Mouse (Mus musculus) spleen, postnatal 0 days (tissue): ENCODE data around the gene Abcb9. TPM values are rescaled to one million over a fixed set of nuclear protein-coding genes. Genes with fewer than 3 reads are reported as not detected.

Source experiments
- polyA plus RNA-seq: library from polyadenylated mRNA; unstranded; fragments of >200 nt; fragmentation: Nextera tagmentation; extraction: Ambion mirVana; gene quantifications from 2 replicates; pipeline ENCODE4 v1.2.1, GENCODE M21; 2015

Gene Abcb9
- polyA plus RNA-seq, result 10.5 and 11.2 TPM in 2 replicates

DNA sequence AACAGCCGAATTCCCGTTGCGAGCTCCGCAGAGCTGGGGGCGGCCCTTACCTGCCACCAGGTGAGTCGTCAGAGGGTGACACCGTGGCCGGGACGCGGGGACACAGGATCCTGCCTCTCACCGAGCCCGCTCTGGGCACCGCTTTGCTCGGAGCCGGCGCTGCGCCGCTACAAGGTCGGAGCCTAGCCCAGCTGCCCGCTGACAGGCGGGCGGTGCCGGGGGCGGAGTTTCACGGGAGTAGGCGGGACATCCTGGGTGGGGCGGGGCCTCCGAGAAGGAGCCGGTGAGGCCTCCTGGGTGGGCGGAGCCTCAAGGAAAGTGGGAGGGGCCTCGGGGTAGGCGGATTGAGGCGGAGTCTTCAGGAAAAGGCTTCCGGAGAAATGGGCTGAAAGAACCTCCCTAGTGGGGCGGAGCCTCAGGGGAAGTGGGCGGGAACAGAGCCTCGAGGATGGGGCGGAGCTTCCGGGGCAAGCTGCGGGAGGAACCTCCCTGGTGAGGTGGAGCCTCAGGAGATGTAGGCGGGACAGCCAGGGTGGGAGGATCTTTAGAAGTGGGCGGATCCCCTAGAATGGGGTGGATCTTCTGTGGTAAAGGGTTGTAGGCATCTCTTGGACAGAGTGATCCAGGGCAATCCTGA is at the start of gene Abcb9:
TSS of gene Abcb9 (minus strand) at position 203 of the 637 bp plus-strand sequence.

GRCm38 (mm10) chr5:124115990-124116845 is 20.6 kb upstream of the Abcb9 start, which contains the start of gene Arl6ip4:
Gene Arl6ip4, plus strand, starts transcription at chr5:124116089.

DNA sequence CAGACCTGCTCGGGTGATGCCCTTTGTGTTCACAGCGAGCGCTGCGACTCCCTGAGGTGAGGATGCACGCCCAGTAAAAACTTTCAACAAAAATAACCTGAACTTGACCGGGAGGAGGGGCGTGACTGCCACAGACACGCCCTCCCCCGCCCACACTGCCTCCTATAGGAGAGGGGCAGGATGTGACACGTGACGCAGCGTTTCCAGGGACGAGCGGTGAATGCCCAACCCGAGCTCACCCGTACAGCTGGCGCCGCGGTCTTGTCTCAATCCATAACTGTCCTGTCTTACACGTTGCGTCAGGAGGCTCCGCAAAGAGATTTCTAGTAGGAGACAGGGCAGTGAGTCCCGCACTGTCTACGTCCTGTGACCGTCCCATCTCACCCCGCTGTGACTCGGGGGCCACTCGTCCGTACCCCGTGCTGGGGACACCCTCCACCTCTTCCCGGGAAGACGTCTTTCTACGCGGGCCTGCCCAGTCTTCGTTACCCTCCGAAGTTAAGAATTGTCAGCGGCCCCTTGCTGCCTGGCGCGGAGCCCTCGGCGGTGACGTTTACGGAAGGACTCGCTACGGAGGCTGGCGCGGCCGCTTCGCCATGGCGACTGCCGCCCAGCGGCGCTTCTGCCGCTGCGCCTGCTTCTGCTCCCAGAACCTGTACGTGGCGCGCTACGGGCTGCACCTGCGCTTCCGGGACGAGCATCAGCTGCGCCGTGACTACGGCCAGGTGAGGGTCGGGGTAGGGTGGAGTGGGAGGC is 16.3 kb upstream of the Abcb9 start, which contains the start of gene Ogfod2:
TSS of gene Ogfod2 (plus strand) at position 556 of the 756 bp plus-strand sequence.

DNA sequence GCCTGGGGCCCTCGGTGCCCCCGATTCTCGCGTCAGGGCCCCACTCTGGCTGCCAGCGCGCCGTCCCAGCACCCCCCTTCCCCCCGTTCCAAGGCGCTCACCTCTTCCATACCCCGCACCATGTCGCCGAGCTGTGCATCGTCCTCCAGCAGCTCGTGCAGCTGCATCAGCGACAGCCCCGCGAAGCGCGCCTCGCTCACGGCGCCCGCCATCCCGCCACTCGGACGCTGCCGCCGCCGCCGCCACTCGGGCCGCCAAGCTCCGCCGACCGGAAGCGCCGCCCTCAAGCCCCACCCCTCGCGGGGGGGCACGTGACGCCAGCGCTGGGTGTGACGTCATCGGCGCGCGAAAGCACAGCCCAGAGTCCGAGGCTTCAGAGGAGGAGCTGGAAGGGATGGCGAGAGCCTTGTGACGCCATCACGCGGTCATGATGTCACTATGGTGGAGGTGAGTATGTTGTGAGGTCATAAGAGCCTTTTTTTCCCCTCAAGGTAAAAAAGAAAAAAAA is 63.5 kb downstream of the Abcb9 start, which contains the start of gene Vps37b:
TSS of gene Vps37b (minus strand) at position 270 of the 508 bp plus-strand sequence.

Other genes starting within 250 kb of the Abcb9 start
- gene Hcar2, start 230.3 kb downstream of the Abcb9 start, polyA plus RNA-seq, result 1.2 and 2.4 TPM in 2 replicates
- 1.4 and 1.8 TPM in 2 replicates for gene Hcar1, start 215.8 kb downstream of the Abcb9 start, polyA plus RNA-seq
- gene Denr, start 188.6 kb downstream of the Abcb9 start, polyA plus RNA-seq, result 77.7 and 93.2 TPM in 2 replicates
- gene Gm43518, start 168.4 kb downstream of the Abcb9 start, polyA plus RNA-seq, result 2.4 and 3.9 TPM in 2 replicates
- gene Ccdc62, start 165.1 kb downstream of the Abcb9 start, polyA plus RNA-seq, result 3.3 and 4.4 TPM in 2 replicates
- 4.4 and 5.3 TPM in 2 replicates for gene Hip1r, start 122.2 kb downstream of the Abcb9 start, polyA plus RNA-seq
- gene Vps37b, start 63.5 kb downstream of the Abcb9 start, polyA plus RNA-seq, result 14.6 and 17.0 TPM in 2 replicates
- gene Ogfod2, start 16.5 kb upstream of the Abcb9 start, polyA plus RNA-seq, result 21.4 and 22.1 TPM in 2 replicates
- gene Arl6ip4, start 20.3 kb upstream of the Abcb9 start, polyA plus RNA-seq, result 93.1 and 93.9 TPM in 2 replicates
- 2.3 and 2.9 TPM in 2 replicates for gene Pitpnm2, start 154.0 kb upstream of the Abcb9 start, polyA plus RNA-seq
- gene Mphosph9, start 232.2 kb upstream of the Abcb9 start, polyA plus RNA-seq, result 5.4 and 6.6 TPM in 2 replicates
- 7.1 and 8.3 TPM in 2 replicates for gene 2810006K23Rik, start 232.3 kb upstream of the Abcb9 start, polyA plus RNA-seq